Mouse (Mus musculus): ENCODE data around the gene Gm14597. TPM values are rescaled to one million over a fixed set of nuclear protein-coding genes. Genes with fewer than 3 reads are reported as not detected.

The Gm14597 gene
- polyA plus RNA-seq, 1 experiment from 2014 or later = not detected

Other genes starting within 250 kb of the Gm14597 start
- 31.7 and 41.3 TPM in 2 replicates for gene Mospd1, start 238.5 kb downstream of the Gm14597 start, polyA plus RNA-seq (2014; fragmentation: Nextera tagmentation; extraction: Ambion mirVana)
- gene Etd, start 174.1 kb downstream of the Gm14597 start, polyA plus RNA-seq (2014; fragmentation: Nextera tagmentation; extraction: Ambion mirVana) = not detected in 2 replicates
- gene Rtl8c, start 947 bp downstream of the Gm14597 start, polyA plus RNA-seq (2014; fragmentation: Nextera tagmentation; extraction: Ambion mirVana) = 28.4 and 34.2 TPM in 2 replicates
- gene Rtl8a, start 34.7 kb upstream of the Gm14597 start, polyA plus RNA-seq (2014; fragmentation: Nextera tagmentation; extraction: Ambion mirVana) = 57.9 and 58.0 TPM in 2 replicates
- gene Rtl8b, start 61.4 kb upstream of the Gm14597 start, polyA plus RNA-seq (2014; fragmentation: Nextera tagmentation; extraction: Ambion mirVana) = 48.1 and 52.8 TPM in 2 replicates
- 0.20 TPM in 2 replicates for gene 4930502E18Rik, start 115.8 kb upstream of the Gm14597 start, polyA plus RNA-seq (2014; fragmentation: Nextera tagmentation; extraction: Ambion mirVana)
- gene 1700013H16Rik, start 148.9 kb upstream of the Gm14597 start, polyA plus RNA-seq (2014; fragmentation: Nextera tagmentation; extraction: Ambion mirVana) = not detected in 2 replicates
- gene Zfp36l3, start 167.4 kb upstream of the Gm14597 start, polyA plus RNA-seq (2014; fragmentation: Nextera tagmentation; extraction: Ambion mirVana) = not detected in 2 replicates
- gene Xlr, start 188.7 kb upstream of the Gm14597 start, polyA plus RNA-seq (2014; fragmentation: Nextera tagmentation; extraction: Ambion mirVana) = 1.8 and 2.1 TPM in 2 replicates

Measured in intestine, embryonic 14.5 days (tissue).